Mouse (Mus musculus): Measurements from ENCODE around the gene Ttc41. TPM values are rescaled to one million over a fixed set of nuclear protein-coding genes. Genes with fewer than 3 reads are reported as not detected.
A peak's percentile ranks its signal among the peaks of the same experiment; 100 is the strongest.

Gene Ttc41
- polyA plus RNA-seq, 2 experiments, result 0.98 to 2.5 TPM

DNA sequence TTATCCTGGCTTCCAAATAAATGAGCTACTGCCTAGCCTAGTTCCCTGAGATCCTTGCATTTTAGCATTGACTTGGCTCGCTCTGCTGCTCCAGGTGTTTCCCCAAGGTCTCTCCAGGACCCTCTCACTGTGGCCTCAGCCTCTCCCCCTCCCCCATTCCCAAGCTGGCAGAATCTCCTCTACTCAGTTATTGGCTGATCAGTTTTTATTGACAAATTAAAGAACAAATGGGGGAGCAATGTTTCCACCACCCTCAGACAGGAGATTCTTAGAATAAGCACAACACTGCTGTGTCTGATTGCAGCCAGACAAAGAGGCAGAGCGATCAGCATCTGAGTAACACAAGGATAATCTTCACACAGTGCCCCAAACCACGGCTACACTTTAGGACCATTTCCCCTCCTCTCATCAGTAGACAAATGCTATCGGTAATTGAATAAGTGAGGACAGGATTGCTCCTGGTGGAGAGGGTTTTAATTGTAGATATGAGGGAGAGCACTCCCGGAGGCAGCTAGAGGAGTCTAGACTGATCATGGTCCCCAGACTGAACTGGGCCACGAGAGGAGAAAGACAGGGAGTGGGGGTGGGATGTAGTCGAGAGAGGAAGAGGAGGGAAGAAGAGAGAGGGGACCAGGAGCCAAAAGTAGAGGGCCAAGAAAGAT lies 56.2 kb downstream of the Ttc41 start:
- Histone ChIP-seq H3K9ac (ENCODE audit: low read depth, low read length, severe bottlenecking) (no peak overlapping the region), H3K9me3 (ENCODE audit: control insufficient read depth, low read length) (no peaks in the 10 kb centered on the region), H3K4me2 (replicated peaks; ENCODE audit: low read depth, low read length, severe bottlenecking) (no peak overlapping the region), H3K4me1 (ENCODE audit: control insufficient read depth, insufficient read depth, low read length) (0 out of 2 replicates have a peak, but pooled peaks cover 3% of the 10 kb centered on the region), H3K36me3 (ENCODE audit: control insufficient read depth, insufficient read depth, low read length) (no peaks in the 10 kb centered on the region), H3K27ac (replicated peaks; ENCODE audit: low read depth, low read length) (no peak overlapping the region), H3K4me3 (replicated peaks; ENCODE audit: low read length) (no peak overlapping the region), H3K27me3 (ENCODE audit: control insufficient read depth, insufficient read depth, low read length) (no peaks in the 10 kb centered on the region)
- ATAC-seq (ENCODE audit: low FRiP score, low read depth) (peak; percentile 53; the same call in 1 of the 2 replicates), DNase-seq (ENCODE audit: low spot score) (no peak)
- 28% methylated on average over 7 of the region's 7 CpGs for WGBS
- no peak for TF ChIP-seq POLR2A (IDR thresholded peaks at IDR 0.05; ENCODE audit: borderline replicate concordance, extremely low read depth, insufficient read depth, insufficient read length)

DNA sequence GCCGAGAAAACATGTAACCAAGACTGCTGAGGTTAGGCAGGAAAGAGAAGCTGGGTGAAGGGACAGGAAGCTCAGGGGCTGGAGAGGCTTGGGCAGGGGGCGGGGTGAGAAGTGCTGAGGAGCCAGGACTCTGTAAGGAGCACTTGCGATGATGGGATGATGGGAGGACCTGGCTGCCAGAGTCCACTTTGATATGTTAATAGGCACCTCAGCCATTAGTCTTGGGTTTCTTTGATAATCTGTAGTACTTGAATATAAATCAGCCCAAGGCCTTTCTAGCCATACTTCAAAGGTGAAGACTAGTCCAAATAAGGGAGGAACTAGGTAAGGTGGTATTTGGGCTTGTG lies 56.7 kb downstream of the Ttc41 start:
- Histone ChIP-seq H3K9ac (ENCODE audit: low read depth, low read length, severe bottlenecking) (no peak overlapping the region), H3K4me2 (replicated peaks; ENCODE audit: low read depth, low read length, severe bottlenecking) (no peak overlapping the region), H3K36me3 (ENCODE audit: control insufficient read depth, insufficient read depth, low read length) (no peaks in the 10 kb centered on the region), H3K4me3 (replicated peaks; ENCODE audit: low read length) (no peak overlapping the region), H3K27me3 (ENCODE audit: control insufficient read depth, insufficient read depth, low read length) (no peaks in the 10 kb centered on the region), H3K9me3 (ENCODE audit: control insufficient read depth, low read length) (no peaks in the 10 kb centered on the region), H3K27ac (replicated peaks; ENCODE audit: low read depth, low read length) (no peak overlapping the region), H3K4me1 (ENCODE audit: control insufficient read depth, insufficient read depth, low read length) (0 out of 2 replicates have a peak, but pooled peaks cover 3% of the 10 kb centered on the region)
- no peak for TF ChIP-seq POLR2A (IDR thresholded peaks at IDR 0.05; ENCODE audit: borderline replicate concordance, extremely low read depth, insufficient read depth, insufficient read length)
- no peak for DNase-seq (ENCODE audit: low spot score)
- no peak for ATAC-seq (ENCODE audit: low FRiP score, low read depth)
- WGBS, result 64% methylated on average over 3 of the region's 3 CpGs

DNA sequence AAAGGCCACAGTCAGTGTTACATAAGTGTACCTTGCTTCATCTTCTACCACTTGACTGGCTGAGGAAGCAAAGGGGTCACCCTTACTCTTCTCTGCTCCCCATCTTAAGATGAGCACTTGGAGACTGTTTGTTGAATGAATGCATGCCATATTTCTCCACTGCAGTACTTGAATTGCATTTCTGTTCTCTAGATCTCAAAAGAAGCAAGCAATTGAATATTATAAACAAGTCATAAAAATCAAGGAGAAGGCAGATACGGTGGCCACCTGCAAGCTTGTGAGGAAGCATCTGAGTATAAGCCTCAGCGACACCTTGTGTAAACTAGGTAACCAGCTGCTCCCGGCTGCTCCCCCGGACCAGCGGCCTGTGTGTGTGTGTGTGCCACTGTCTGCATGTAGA lies 58.1 kb downstream of the Ttc41 start, which contains the start of gene Gm49358:
Gm49358 (plus strand) TSS at position 301 of the 400 bp plus-strand sequence.
- no peak for TF ChIP-seq POLR2A (IDR thresholded peaks at IDR 0.05; ENCODE audit: borderline replicate concordance, extremely low read depth, insufficient read depth, insufficient read length)
- H3K4me2 ChIP-seq (replicated peaks; ENCODE audit: low read depth, low read length, severe bottlenecking), result no peak within 1 kb of the TSS
- DNase-seq (ENCODE audit: low spot score) (no peak), ATAC-seq (ENCODE audit: low FRiP score, low read depth) (no peak)
- 90% methylated on average over 5 of the region's 5 CpGs for WGBS
- no peak within 1 kb of the TSS for H3K4me3 ChIP-seq (replicated peaks; ENCODE audit: low read length)
- H3K9ac ChIP-seq (ENCODE audit: low read depth, low read length, severe bottlenecking), result no peak within 1 kb of the TSS
- H3K9me3 ChIP-seq (ENCODE audit: control insufficient read depth, low read length), result no peaks in the 10 kb centered on the region
- H3K4me1 ChIP-seq (ENCODE audit: control insufficient read depth, insufficient read depth, low read length), result 0 out of 2 replicates have a peak, but pooled peaks cover 3% of the 10 kb centered on the region
- no peaks in the 10 kb centered on the region for H3K27me3 ChIP-seq (ENCODE audit: control insufficient read depth, insufficient read depth, low read length)
- H3K27ac ChIP-seq (replicated peaks; ENCODE audit: low read depth, low read length), result no peak within 1 kb of the TSS
- no peaks in the 10 kb centered on the region for H3K36me3 ChIP-seq (ENCODE audit: control insufficient read depth, insufficient read depth, low read length)

DNA sequence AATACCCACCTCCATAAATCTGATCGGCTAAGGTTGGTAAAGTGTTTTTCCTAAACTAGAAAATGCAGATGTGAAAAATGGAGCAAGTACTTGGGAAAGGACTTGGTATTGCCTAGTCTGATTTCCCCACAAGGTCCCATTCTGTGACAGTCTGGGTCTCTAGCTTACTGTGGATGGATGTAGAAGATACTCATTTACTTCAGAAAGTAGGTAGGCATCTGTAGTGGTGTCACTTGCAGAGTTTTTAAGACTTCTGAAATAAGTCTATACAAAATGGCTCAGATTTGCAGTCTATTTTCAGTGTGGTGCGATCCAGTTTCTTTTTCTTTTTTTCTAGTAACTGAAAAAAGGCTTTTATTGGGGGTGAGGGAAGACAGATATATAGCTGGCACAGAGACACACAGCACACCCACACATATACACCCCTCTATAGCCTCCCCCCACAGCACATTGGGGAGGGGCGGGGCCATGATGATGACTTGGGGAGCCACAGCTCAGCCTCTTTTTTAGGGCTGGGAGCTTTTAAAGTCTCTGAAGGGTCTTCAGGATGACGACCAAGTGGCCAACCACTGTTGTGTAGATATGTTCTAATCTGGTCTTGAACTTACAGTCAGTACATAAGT lies 59.8 kb downstream of the Ttc41 start:
- Histone ChIP-seq H3K4me2 (replicated peaks; ENCODE audit: low read depth, low read length, severe bottlenecking) (no peak overlapping the region), H3K9me3 (ENCODE audit: control insufficient read depth, low read length) (no peaks in the 10 kb centered on the region), H3K36me3 (ENCODE audit: control insufficient read depth, insufficient read depth, low read length) (no peaks in the 10 kb centered on the region), H3K27me3 (ENCODE audit: control insufficient read depth, insufficient read depth, low read length) (no peaks in the 10 kb centered on the region), H3K9ac (ENCODE audit: low read depth, low read length, severe bottlenecking) (no peak overlapping the region), H3K4me1 (ENCODE audit: control insufficient read depth, insufficient read depth, low read length) (0 out of 2 replicates have a peak, but pooled peaks cover 3% of the 10 kb centered on the region), H3K27ac (replicated peaks; ENCODE audit: low read depth, low read length) (no peak overlapping the region), H3K4me3 (replicated peaks; ENCODE audit: low read length) (no peak overlapping the region)
- 76% methylated on average over 4 of the region's 4 CpGs for WGBS
- DNase-seq (ENCODE audit: low spot score) (no peak), ATAC-seq (ENCODE audit: low FRiP score, low read depth) (no peak)
- no peak for TF ChIP-seq POLR2A (IDR thresholded peaks at IDR 0.05; ENCODE audit: borderline replicate concordance, extremely low read depth, insufficient read depth, insufficient read length)

DNA sequence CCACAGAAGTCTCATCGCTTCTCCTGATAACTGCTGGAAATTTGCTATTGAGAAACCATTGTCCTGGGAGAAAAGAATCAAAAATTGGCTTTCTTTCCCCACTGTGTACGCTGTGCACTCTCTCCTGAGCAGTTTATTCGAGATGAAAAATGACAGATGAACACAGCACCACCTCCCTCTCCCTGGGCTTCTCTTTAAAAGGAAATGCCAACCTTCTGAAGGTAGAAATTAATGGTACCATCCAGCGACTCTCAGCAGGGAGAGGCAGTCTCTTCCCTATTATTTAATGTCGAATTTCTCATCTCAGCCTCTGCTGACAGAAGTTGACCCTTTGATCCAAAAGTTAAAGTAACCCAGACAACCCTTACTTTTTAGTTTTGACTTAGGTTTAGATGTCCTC lies 63.6 kb downstream of the Ttc41 start:
- Histone ChIP-seq H3K9me3 (ENCODE audit: control insufficient read depth, low read length) (no peaks in the 10 kb centered on the region), H3K27me3 (ENCODE audit: control insufficient read depth, insufficient read depth, low read length) (no peaks in the 10 kb centered on the region), H3K9ac (ENCODE audit: low read depth, low read length, severe bottlenecking) (no peak overlapping the region), H3K4me2 (replicated peaks; ENCODE audit: low read depth, low read length, severe bottlenecking) (no peak overlapping the region), H3K4me3 (replicated peaks; ENCODE audit: low read length) (no peak overlapping the region), H3K27ac (replicated peaks; ENCODE audit: low read depth, low read length) (no peak overlapping the region), H3K36me3 (ENCODE audit: control insufficient read depth, insufficient read depth, low read length) (no peaks in the 10 kb centered on the region), H3K4me1 (ENCODE audit: control insufficient read depth, insufficient read depth, low read length) (no peaks in the 10 kb centered on the region)
- TF ChIP-seq POLR2A (IDR thresholded peaks at IDR 0.05; ENCODE audit: borderline replicate concordance, extremely low read depth, insufficient read depth, insufficient read length), result no peak
- 66% methylated on average over 5 of the region's 5 CpGs for WGBS
- ATAC-seq (ENCODE audit: low FRiP score, low read depth) (no peak), DNase-seq (ENCODE audit: low spot score) (no peak)
